Mouse (Mus musculus): ENCODE data around the gene Ndufs8. TPM values are rescaled to one million over a fixed set of nuclear protein-coding genes. Genes with fewer than 3 reads are reported as not detected.
"Not testable (repeated sequence)": the region's sequence is repeated elsewhere in the genome, so short reads cannot be mapped to it uniquely, and the experiment has no call there.

Gene Ndufs8
- total RNA-seq (2021) = 440 and 447 TPM in 2 replicates
- long read RNA-seq, experiment 1, transcript Ndufs8-201 (7 exons, 983 nt) = minor isoform, 98 of 512 reads
- long read RNA-seq, experiment 1, transcript Ndufs8-203 (7 exons, 977 nt) = minor isoform, 18 of 512 reads
- long read RNA-seq, experiment 1, transcript Ndufs8-205 (7 exons, 780 nt) = major isoform, 332 of 512 reads
- long read RNA-seq, experiment 1, partial matches to known transcripts = 45 of 512 reads
- long read RNA-seq, experiment 1, other reads (novel, unspliced or antisense) = 15 of 512 reads
- long read RNA-seq, experiment 2, transcript Ndufs8-203 (7 exons, 977 nt) = minor isoform, 12 of 548 reads
- long read RNA-seq, experiment 2, transcript Ndufs8-201 (7 exons, 983 nt) = minor isoform, 87 of 548 reads
- long read RNA-seq, experiment 2, transcript Ndufs8-205 (7 exons, 780 nt) = major isoform, 380 of 548 reads
- long read RNA-seq, experiment 2, partial matches to known transcripts = 55 of 548 reads
- long read RNA-seq, experiment 2, other reads (novel, unspliced or antisense) = 11 of 548 reads

- peak; percentile 93 for DNase-seq
Measured at GRCm38 (mm10) chr19:3912337-3913204, at the start of gene Ndufs8. Ndufs8 (minus strand) TSS chr19:3912774.

GRCm38 (mm10) chr19:3961805-3962204 is 49.2 kb upstream of the Ndufs8 start:
- not testable (repeated sequence) for DNase-seq

GRCm38 (mm10) chr19:3960211-3960610 is 47.6 kb upstream of the Ndufs8 start:
- no peak for DNase-seq

DNA sequence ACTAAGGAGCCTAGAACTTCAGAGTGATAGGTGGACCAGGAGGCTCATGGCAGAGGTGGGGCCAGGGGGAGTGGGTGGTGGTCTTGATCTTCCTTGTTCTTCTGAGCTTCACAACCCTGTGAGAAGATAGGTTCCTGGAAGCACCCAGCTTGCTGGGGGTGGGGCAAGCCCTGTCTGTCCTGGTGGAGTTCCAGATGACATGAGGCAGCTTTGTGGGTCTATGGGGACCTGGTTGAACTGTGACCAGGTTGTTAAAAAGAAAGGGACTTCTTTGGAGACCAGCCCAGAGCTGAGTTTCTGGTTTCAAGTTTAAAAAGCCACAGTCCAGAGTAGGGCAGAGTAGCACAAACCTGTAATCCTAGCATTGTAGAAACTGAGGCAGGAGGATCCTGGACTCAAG is 46.5 kb upstream of the Ndufs8 start:
- DNase-seq = peak; percentile 51

DNA sequence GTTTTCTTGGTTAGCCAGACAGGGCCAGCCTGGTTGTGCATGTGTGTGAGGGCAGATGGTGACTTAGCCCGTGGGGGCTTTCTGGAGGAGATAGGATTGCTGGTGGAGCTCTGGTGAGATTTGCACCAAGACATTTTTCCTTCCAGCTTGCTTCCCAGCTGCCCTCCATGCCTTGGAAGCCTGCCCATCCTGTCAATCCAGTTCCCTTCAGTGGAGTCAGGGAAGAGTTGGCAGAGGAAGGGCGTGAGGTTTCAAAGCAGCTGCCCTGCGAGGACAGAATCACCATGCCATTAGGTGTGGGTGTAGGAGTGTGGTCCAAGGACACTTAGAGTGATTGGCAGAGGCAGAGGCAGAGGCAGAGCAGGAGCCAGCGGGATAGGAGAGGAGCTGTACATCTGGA is 45.9 kb upstream of the Ndufs8 start, which contains the start of gene Aldh3b3:
TSS of gene Aldh3b3 (plus strand) at position 176 of the 400 bp plus-strand sequence.
- DNase-seq = peak; percentile 53

DNA sequence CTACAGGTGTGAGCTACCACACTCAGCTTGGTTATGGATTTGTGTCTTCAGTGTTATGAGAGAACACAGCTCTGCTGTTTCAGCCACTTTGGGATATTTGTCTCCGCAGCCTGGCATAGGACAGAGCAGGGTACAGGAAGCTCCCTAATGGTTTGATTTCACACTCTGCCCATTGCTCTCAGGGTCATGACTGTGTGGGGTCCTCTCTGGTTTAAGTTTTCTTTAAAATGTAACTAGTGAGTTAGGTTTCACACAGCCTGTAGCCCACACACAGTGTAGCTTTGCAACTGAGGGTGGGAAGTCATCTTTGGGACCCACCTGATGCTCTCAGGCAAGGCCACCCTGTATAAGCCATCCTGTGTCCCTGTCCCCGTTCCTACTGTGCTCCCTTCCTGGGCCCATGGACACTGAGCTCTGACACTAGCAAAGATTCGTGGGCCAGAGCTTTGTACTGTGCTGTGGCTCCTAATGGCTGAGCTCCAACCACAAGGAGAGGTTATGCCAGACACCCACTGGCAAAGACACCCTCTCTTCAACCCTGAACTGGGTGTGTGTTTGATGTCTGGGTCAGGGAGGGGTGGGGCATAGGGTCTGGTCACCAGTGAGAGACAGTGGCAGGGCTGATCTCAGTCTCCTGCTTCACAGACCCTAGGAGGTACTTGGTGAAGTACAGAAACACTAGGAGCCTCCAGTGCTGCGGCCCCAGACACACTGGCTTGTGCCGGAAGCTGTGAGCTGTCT is 44.9 kb upstream of the Ndufs8 start:
- not testable (repeated sequence) for DNase-seq

DNA sequence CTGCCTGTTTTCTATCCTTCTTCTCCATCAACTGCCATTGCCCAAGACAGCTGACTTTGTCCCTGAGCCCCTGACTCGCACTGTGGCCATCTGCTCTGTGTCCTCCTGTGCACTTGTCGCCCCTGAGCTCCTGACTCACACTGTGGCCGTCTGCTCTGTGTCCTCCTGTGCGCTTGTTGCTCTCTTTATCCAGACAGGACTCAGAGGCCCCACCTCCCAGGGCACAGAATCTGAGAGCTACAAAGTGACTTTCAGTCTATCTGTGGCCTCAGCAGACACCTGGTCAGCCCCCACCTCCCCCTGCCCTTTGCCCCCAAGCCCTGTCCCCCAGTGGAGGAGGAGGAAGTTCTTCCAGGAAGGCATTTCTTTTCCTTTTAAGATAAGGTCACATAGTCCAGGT is 43.2 kb upstream of the Ndufs8 start:
- peak; percentile 60 for DNase-seq

DNA sequence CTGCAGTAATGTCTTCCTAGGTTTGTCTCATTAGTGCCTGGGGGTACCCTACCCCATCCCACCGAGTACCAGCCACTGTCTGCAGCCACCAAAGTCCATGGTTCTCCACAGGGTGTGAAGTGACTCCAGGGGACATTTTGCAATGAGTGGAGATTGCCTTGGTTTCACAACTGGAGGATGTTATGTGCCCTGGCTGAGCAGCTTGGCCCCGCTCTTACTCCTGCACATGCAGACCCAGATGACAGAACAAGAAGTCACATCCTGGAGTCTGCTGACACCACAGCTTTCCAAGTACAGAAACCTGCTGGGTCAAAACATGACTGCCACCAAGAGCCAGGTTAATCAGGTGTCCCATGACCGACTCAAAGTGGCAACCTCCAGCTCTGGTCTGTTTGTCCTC is 42.5 kb upstream of the Ndufs8 start:
- DNase-seq = peak; percentile 50

DNA sequence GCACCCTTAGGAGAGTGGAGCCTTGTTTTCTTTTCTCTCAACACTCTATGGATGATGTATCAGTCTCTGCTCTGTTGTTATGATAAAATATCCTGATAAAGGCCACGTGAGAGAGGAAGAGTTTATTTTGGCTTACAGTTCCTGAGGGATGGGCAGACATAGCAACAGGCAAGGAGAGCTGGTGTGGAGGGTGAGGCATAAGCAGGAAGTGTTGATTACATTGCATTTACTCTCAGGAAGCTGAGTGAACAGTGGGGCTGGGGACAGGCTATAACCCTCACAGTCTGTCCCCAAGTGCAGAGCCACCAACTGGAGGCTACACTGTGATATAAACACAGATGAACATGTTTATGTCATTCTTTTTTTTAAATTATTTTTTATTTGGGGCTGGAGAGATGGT is 39.5 kb upstream of the Ndufs8 start:
- DNase-seq = no peak

- no peak for DNase-seq
Measured at GRCm38 (mm10) chr19:3951461-3951860, 38.9 kb upstream of the Ndufs8 start.

- DNase-seq = no peak
Measured at GRCm38 (mm10) chr19:3950331-3950730, 37.8 kb upstream of the Ndufs8 start.

DNA sequence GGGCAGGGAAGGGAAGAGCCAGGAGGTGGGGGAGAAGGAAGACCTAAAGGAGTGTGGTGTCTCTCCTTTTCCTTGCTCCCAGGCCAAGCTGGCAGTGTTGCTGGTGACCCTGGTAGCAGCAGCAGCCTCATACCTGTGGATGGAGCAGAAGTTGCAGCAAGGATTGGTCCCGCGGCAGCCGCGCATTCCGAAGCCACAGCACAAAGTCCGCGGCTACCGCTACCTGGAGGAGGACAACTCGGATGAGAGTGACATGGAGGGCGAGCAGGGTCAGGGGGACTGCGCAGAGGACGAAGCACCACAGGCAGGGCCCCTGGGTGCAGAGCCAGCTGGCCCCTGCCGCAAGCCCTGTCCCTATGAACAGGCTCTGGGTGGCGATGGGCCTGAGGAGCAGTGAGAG is 36.0 kb upstream of the Ndufs8 start:
- DNase-seq = no peak

GRCm38 (mm10) chr19:3947813-3948212 is 35.2 kb upstream of the Ndufs8 start:
- no peak for DNase-seq

GRCm38 (mm10) chr19:3946715-3947114 is 34.1 kb upstream of the Ndufs8 start:
- DNase-seq = peak; percentile 82

- DNase-seq = no peak
Measured at GRCm38 (mm10) chr19:3945872-3946564, 33.4 kb upstream of the Ndufs8 start.

DNA sequence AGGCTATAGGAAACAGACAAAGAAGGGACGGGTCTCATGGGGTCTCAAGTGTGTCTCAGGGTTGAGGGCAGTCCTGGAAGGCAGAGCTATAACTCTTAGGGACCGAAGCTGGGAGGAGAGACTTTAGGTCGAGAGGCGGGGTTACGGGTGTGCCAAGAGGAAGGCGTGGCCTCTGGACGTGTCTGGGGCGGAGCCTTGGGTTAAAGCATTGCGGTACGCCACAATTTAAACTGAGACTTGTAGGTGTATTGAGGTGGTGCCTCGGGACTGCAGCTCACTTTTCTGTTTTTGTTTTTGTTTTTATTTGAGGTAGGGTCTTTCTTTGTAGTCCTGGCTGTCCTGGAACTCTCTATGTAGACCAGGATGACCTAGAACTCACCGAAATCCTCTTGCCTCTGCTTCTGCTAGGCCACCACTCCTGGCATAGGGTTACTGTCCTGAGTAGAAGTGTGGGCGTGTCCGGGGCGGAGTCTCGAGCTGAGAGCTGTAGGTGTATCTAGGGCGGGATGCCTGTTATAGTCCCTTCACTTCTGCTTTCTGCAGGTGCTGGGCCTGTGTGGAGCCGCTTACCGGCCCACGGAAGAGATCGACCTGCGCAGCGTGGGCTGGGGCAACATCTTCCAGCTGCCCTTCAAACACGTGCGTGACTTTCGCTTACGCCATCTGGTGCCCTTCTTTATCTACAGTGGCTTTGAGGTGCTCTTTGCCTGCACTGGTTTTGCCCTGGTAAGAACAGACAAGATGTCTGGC is 30.6 kb upstream of the Ndufs8 start:
- no peak for DNase-seq

- no peak for DNase-seq
Measured at GRCm38 (mm10) chr19:3942315-3942714, 29.7 kb upstream of the Ndufs8 start.

DNA sequence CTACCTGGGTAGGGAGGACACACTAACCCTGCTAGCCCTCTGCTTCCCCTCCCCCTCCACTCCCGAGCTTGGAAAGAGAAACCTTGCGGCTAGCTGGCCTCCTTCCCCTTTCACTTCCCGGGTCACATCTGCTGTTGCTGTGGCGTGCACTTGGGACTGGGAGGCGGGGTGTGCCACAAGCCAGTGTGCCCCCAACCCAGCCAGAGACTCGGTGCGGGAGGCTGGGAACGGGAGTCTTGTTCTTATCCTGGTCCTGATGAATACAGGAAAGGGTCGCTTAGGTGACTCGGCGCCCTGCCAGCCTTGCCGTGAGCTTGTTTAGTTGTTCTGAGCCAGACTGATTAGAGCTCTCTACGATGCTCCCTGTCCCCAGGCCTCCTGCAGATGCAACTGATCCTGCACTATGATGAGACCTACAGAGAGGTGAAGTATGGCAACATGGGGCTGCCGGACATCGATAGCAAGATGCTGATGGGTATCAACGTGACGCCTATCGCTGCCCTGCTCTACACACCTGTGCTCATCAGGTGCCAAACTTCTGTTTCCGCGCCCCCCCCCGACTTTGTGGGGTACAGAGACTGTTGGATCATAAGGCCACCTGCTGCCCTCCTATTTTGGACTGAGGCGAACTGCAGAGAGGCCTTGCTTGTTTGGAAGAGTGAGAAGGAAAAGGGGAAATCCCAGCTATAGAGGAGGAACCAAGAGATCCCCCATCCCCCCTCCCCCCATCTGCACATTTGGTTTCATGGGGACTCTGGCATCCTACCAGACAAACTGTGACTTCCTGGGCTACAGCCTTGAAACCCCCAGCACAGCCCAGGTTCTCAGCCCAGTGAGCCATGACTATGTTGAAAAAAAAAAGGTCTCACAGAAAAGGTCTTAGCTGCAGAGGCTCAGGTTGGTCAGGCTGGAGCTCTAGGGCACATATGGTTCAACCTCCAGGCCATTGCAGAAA is 23.6 kb upstream of the Ndufs8 start:
- DNase-seq = peak; percentile 85

Data from adrenal gland, postnatal 14 days (tissue).